Mouse (Mus musculus) limb, embryonic 14.5 days (tissue): ENCODE measurements around the gene Gm10837. TPM values are rescaled to one million over a fixed set of nuclear protein-coding genes. Genes with fewer than 3 reads are reported as not detected.
A peak's percentile ranks its signal among the peaks of the same experiment; 100 is the strongest.

ENCODE experiments used
- ATAC-seq: fragments of 200-750 bp; cut with Nextera tagmentation; 2 replicates; pipeline ENCODE4 v1.8.0; 2017; ENCODE audit warnings: low read depth, moderate number of reproducible peaks, moderate TSS enrichment; ENCODE audit not compliant: low FRiP score
- DNase-seq: peaks from one replicate; pipeline ENCODE4 v3.0.0-alpha.2; 2015; ENCODE audit warnings: low spot score
- H3K27ac ChIP-seq: fragments of 300-500 bp; sonication (generic); replicated peaks from 2 replicates; pipeline ENCODE4 v1.5.1; 2014; ENCODE audit warnings: low read depth, mild to moderate bottlenecking, low read length, moderate library complexity, mixed read lengths
- H3K27me3 ChIP-seq: fragments of 300-500 bp; sonication (generic); 2 replicates; pipeline ENCODE4 v1.6.1; 2014; ENCODE audit warnings: low read length, mixed read lengths; ENCODE audit not compliant: control insufficient read depth, insufficient read depth
- H3K36me3 ChIP-seq: fragments of 300-500 bp; sonication (generic); 2 replicates; pipeline ENCODE4 v1.6.1; 2014; ENCODE audit warnings: mild to moderate bottlenecking, low read length, moderate library complexity, mixed read lengths; ENCODE audit not compliant: control insufficient read depth, insufficient read depth
- H3K4me1 ChIP-seq: fragments of 300-500 bp; sonication (generic); 2 replicates; pipeline ENCODE4 v1.6.1; 2014; ENCODE audit warnings: antibody characterized with exemption, low read length, mixed read lengths; ENCODE audit not compliant: control insufficient read depth, insufficient read depth
- H3K4me2 ChIP-seq: fragments of 300-500 bp; sonication (generic); replicated peaks from 2 replicates; pipeline ENCODE4 v1.6.1; 2014; ENCODE audit warnings: low read depth, mild to moderate bottlenecking, low read length, moderate library complexity; ENCODE audit not compliant: severe bottlenecking
- H3K4me3 ChIP-seq: fragments of 300-500 bp; sonication (generic); replicated peaks from 2 replicates; pipeline ENCODE4 v1.5.1; 2014; ENCODE audit warnings: low read length
- H3K9ac ChIP-seq: fragments of 300-500 bp; sonication (generic); 2 replicates; pipeline ENCODE4 v1.6.1; 2014; ENCODE audit warnings: mild to moderate bottlenecking, low read depth, low read length, moderate library complexity; ENCODE audit not compliant: severe bottlenecking
- H3K9me3 ChIP-seq: fragments of 300-500 bp; sonication (generic); 2 replicates; pipeline ENCODE4 v1.6.1; 2016; ENCODE audit warnings: low read length; ENCODE audit not compliant: control insufficient read depth
- POLR2A ChIP-seq: fragments of 200-500 bp; IDR thresholded peaks from 2 replicates; pipeline ENCODE4 v1.8.0; 2012; ENCODE audit warnings: inconsistent platforms, mild to moderate bottlenecking, moderate library complexity, borderline replicate concordance; ENCODE audit not compliant: insufficient read depth, insufficient read length; ENCODE audit errors: extremely low read depth
- WGBS: fragments of 180-500 bp; shearing (Covaris S2); extraction: QIAGEN DNeasy Blood & Tissue Kit; methylation state at CpG from one replicate; pipeline ENCODE4 v1.1.7; 2014; 5-methylcytosine and 5-hydroxymethylcytosine counted together
- polyA plus RNA-seq, 2 experiments: library from polyadenylated mRNA; depleted of rRNA in 1 of 2; stranded (reverse) in 1 of 2; unstranded in 1 of 2; fragments of >200 nt; fragmentation: Nextera tagmentation in 1 of 2; extraction: Ambion mirVana in 1 of 2; gene quantifications; 2 replicates each; pipeline versions ENCODE4 v1.2.1 to v1.2.3; 2012 to 2014

Gene Gm10837
- polyA plus RNA-seq, 2 experiments, result 0.12 TPM; not detected in 1

- 18% methylated on average over 5 of the region's 5 CpGs for WGBS
- no peak overlapping the region for H3K4me2 ChIP-seq
Observed at GRCm38 (mm10) chr14:122487366-122487765, 3.0 kb upstream of the Gm10837 start.

GRCm38 (mm10) chr14:122489041-122489440 is 1.3 kb upstream of the Gm10837 start:
- TF ChIP-seq POLR2A, result no peak
- H3K9ac ChIP-seq, result no peak overlapping the region
- no peak overlapping the region for H3K27ac ChIP-seq
- H3K4me1 ChIP-seq, result peaks cover 6% of the 10 kb centered on the region; the same call in 1 of the 2 replicates
- no peaks in the 10 kb centered on the region for H3K9me3 ChIP-seq
- WGBS, result 5% methylated on average over 5 of the region's 5 CpGs
- peaks cover 71% of the 10 kb centered on the region for H3K27me3 ChIP-seq
- no peak for DNase-seq
- no peak for ATAC-seq
- H3K4me3 ChIP-seq, result no peak overlapping the region
- H3K4me2 ChIP-seq, result no peak overlapping the region; the same call in 1 of the 2 replicates
- no peaks in the 10 kb centered on the region for H3K36me3 ChIP-seq

More at GRCm38 (mm10) chr14:122487366-122487765, 3.0 kb upstream of the Gm10837 start:
- H3K4me3 ChIP-seq, result no peak overlapping the region
- H3K27me3 ChIP-seq, result peaks cover 81% of the 10 kb centered on the region
- TF ChIP-seq POLR2A, result no peak
- H3K9me3 ChIP-seq, result no peaks in the 10 kb centered on the region
- no peak overlapping the region for H3K9ac ChIP-seq
- H3K36me3 ChIP-seq, result no peaks in the 10 kb centered on the region
- DNase-seq (no peak), ATAC-seq (no peak)
- peaks cover 6% of the 10 kb centered on the region; the same call in 1 of the 2 replicates for H3K4me1 ChIP-seq
- H3K27ac ChIP-seq, result no peak overlapping the region

- no peak overlapping the region for H3K9ac ChIP-seq
- peaks cover 63% of the 10 kb centered on the region for H3K27me3 ChIP-seq
- no peaks in the 10 kb centered on the region for H3K36me3 ChIP-seq
- H3K4me3 ChIP-seq, result peak overlapping the region; percentile 35
- peaks cover 6% of the 10 kb centered on the region; the same call in 1 of the 2 replicates for H3K4me1 ChIP-seq
- WGBS, result 6% methylated on average over 12 of the region's 12 CpGs
- ATAC-seq (no peak), DNase-seq (peak; percentile 23)
- H3K4me2 ChIP-seq, result peak overlapping the region; percentile 52; the same call in 1 of the 2 replicates
- no peaks in the 10 kb centered on the region for H3K9me3 ChIP-seq
- no peak for TF ChIP-seq POLR2A
- H3K27ac ChIP-seq, result no peak overlapping the region
Observed at GRCm38 (mm10) chr14:122489686-122490414, 536 bp upstream of the Gm10837 start.

- no peak overlapping the region for H3K27ac ChIP-seq
- no peak overlapping the region for H3K4me3 ChIP-seq
- 59% methylated on average over 6 of the region's 6 CpGs for WGBS
- H3K9me3 ChIP-seq, result no peaks in the 10 kb centered on the region
- DNase-seq (no peak), ATAC-seq (no peak)
- H3K36me3 ChIP-seq, result no peaks in the 10 kb centered on the region
- H3K4me1 ChIP-seq, result peaks cover 6% of the 10 kb centered on the region; the same call in 1 of the 2 replicates
- no peak for TF ChIP-seq POLR2A
- no peak overlapping the region for H3K9ac ChIP-seq
- no peak overlapping the region for H3K4me2 ChIP-seq
- peaks cover 47% of the 10 kb centered on the region for H3K27me3 ChIP-seq
Observed at GRCm38 (mm10) chr14:122491521-122491920, 1.1 kb downstream of the Gm10837 start.

- H3K4me1 ChIP-seq, result peaks cover 6% of the 10 kb centered on the region; the same call in 1 of the 2 replicates
- DNase-seq, result no peak
- peaks cover 44% of the 10 kb centered on the region for H3K27me3 ChIP-seq
- H3K4me3 ChIP-seq, result no peak overlapping the region
- no peak overlapping the region for H3K4me2 ChIP-seq
- no peaks in the 10 kb centered on the region for H3K36me3 ChIP-seq
- H3K27ac ChIP-seq, result no peak overlapping the region
- H3K9ac ChIP-seq, result no peak overlapping the region
- no peak for ATAC-seq
- H3K9me3 ChIP-seq, result no peaks in the 10 kb centered on the region
- no peak for TF ChIP-seq POLR2A
- WGBS, result 71% methylated on average over 1 of the region's 1 CpGs
Observed at GRCm38 (mm10) chr14:122492015-122492414, 1.6 kb downstream of the Gm10837 start.
